Mouse (Mus musculus): ENCODE measurements around the gene Celf3. TPM values are rescaled to one million over a fixed set of nuclear protein-coding genes. Genes with fewer than 3 reads are reported as not detected.
A peak's percentile ranks its signal among the peaks of the same experiment; 100 is the strongest.

Gene Celf3
- total and polyA plus RNA-seq, 3 experiments = 0.23 to 0.31 TPM; not detected in 1

DNA sequence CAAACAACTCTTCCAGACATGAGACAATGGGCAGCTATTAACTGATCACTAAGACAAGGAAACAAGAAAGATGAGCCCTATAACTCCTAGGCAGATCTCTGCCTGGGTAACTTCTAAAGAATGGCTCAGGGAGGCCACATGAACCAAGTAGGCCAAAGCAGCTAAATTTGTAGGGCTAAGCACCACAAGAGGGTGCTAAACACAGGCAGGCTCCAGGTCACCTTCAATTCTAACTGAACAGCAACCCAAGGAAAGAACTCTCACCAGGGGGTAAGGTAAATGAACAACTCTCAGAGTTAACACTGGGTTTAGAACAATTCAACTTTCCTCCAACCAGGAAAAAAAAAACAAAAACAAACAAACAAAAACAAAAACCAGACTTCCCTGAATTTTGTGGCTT, 55.9 kb downstream of the Celf3 start:
- H3K27me3 ChIP-seq (ENCODE audit: control insufficient read depth in 1 of 2, insufficient read depth in 2 of 2, low read length in 2 of 2) = no peaks in the 10 kb centered on the region

DNA sequence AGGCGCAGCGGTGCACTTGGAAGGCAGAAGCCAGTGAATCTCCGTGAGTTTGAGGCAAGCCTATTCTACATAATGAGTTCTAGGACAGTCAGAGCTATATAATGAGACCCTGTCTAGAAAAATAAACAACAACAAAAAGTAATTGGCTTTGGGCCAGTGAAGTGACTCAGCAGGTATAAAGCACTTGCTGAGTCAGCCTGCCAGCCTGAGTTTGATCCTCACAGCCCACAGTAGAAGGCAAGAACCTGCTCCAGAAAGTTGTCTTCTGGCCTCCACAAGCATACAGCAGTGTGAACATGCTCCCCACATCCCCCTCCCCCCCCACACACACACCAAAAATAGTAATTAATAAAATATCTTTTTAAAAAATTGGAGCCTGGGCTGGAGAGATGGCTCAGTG, 59.1 kb downstream of the Celf3 start:
- Histone ChIP-seq H3K4me3 (ENCODE audit: control insufficient read depth in 1 of 2, insufficient read depth in 1 of 2, low read depth in 2 of 2, low read length in 2 of 2) (no peak overlapping the region), H3K79me2 (ENCODE audit: control insufficient read depth, insufficient read depth, low read length, poor library complexity) (0 out of 2 replicates have a peak, but pooled peaks cover 1% of the 10 kb centered on the region), H3K36me3 (ENCODE audit: control insufficient read depth in 1 of 2, insufficient read depth in 2 of 2, low read length in 2 of 2) (peaks cover 11 to 18% of the 10 kb centered on the region in 2 experiments), H3K9me3 (replicated peaks; ENCODE audit: insufficient read depth, low read length) (no peaks in the 10 kb centered on the region), H3K27ac (ENCODE audit: control insufficient read depth, low read depth, low read length) (no peak overlapping the region), H3K4me1 (ENCODE audit: control insufficient read depth in 1 of 2, insufficient read depth in 2 of 2, low read length in 2 of 2) (peaks cover 0 to 3% of the 10 kb centered on the region in 2 experiments; a peak in 1 of 4 replicates), H3K27me3 (ENCODE audit: control insufficient read depth in 1 of 2, insufficient read depth in 2 of 2, low read length in 2 of 2) (no peaks in the 10 kb centered on the region), H3K9ac (ENCODE audit: control insufficient read depth, low read depth, low read length, poor library complexity, severe bottlenecking) (no peak overlapping the region)
- DNase-seq (ENCODE audit: low read depth, low spot score) = peak; percentile 83
- peak; percentile 86 for TF ChIP-seq GABPA (IDR thresholded peaks at IDR 0.05; ENCODE audit: low read depth, low read length)
- TF ChIP-seq ETS1 (IDR thresholded peaks at IDR 0.05; ENCODE audit: low read depth, low read length) = peak; percentile 53
- no peak for TF ChIP-seq JUND (IDR thresholded peaks at IDR 0.05; ENCODE audit: low read depth, low read length)
- TF ChIP-seq MAFK (IDR thresholded peaks at IDR 0.05; ENCODE audit: borderline replicate concordance, low read depth, low read length) = peak; percentile 88
- peak; percentile 31 to 43; a peak in 1 of 4 replicates for TF ChIP-seq EP300 (IDR thresholded peaks at IDR 0.05; ENCODE audit: low read depth in 1 of 2, low read length in 2 of 2)
- TF ChIP-seq ZNF384 (IDR thresholded peaks at IDR 0.05; ENCODE audit: low read depth, low read length) = 0 out of 2 replicates have a peak, but pooled peaks have one; percentile 6
- no peak for TF ChIP-seq HCFC1 (IDR thresholded peaks at IDR 0.05; ENCODE audit: low read depth, low read length)

More for the DNA sequence above, 55.9 kb downstream of the Celf3 start:
- DNase-seq (ENCODE audit: low read depth, low spot score) = peak; percentile 65
- H3K4me1 ChIP-seq (ENCODE audit: control insufficient read depth in 1 of 2, insufficient read depth in 2 of 2, low read length in 2 of 2) = peaks cover 0 to 3% of the 10 kb centered on the region in 2 experiments; a peak in 1 of 4 replicates
- TF ChIP-seq BHLHE40 (IDR thresholded peaks at IDR 0.05; ENCODE audit: borderline replicate concordance, low read depth, low read length) (no peak), RAD21 (IDR thresholded peaks at IDR 0.05; ENCODE audit: low read depth, low read length) (peak; percentile 46), CTCF (IDR thresholded peaks at IDR 0.05 in 2 of 3, conservative IDR thresholded peaks at IDR 0.05 in 1 of 3; ENCODE audit: control insufficient read depth in 1 of 3, insufficient read depth in 1 of 3, low read depth in 2 of 3, low read length in 3 of 3, poor library complexity in 1 of 3, severe bottlenecking in 1 of 3) (peak; percentile 57 to 80 (median 61)), MYC (IDR thresholded peaks at IDR 0.05; ENCODE audit: low read depth, low read length) (0 out of 2 replicates have a peak, but pooled peaks have one; percentile 19), SMC3 (IDR thresholded peaks at IDR 0.05; ENCODE audit: low read depth, low read length) (peak; percentile 78), TAL1 (IDR thresholded peaks at IDR 0.05; ENCODE audit: low read length) (no peak)
- H3K9me3 ChIP-seq (replicated peaks; ENCODE audit: insufficient read depth, low read length) = no peaks in the 10 kb centered on the region
- no peak overlapping the region for H3K4me3 ChIP-seq (ENCODE audit: control insufficient read depth in 1 of 2, insufficient read depth in 1 of 2, low read depth in 2 of 2, low read length in 2 of 2)
- no peak overlapping the region for H3K27ac ChIP-seq (ENCODE audit: control insufficient read depth, low read depth, low read length)
- H3K36me3 ChIP-seq (ENCODE audit: control insufficient read depth in 1 of 2, insufficient read depth in 2 of 2, low read length in 2 of 2) = peaks cover 11 to 21% of the 10 kb centered on the region in 2 experiments
- H3K79me2 ChIP-seq (ENCODE audit: control insufficient read depth, insufficient read depth, low read length, poor library complexity) = peaks cover 2% of the 10 kb centered on the region; the same call in 1 of the 2 replicates
- no peak overlapping the region for H3K9ac ChIP-seq (ENCODE audit: control insufficient read depth, low read depth, low read length, poor library complexity, severe bottlenecking)

Other genes with a start within 250 kb of the Celf3 start
- gene Gm4778, start 214.3 kb upstream of the Celf3 start, total RNA-seq (2012; rRNA removed) = not detected in 2 replicates
- gene Gm4778, start 214.3 kb upstream of the Celf3 start, polyA plus RNA-seq (2012; ENCODE audit: insufficient read depth in 1 of 2, insufficient read length in 2 of 2, low read depth in 1 of 2, low replicate concordance in 2 of 2, missing spikeins in 1 of 2) = not detected
- 0.81 and 0.95 TPM in 2 replicates for gene Them4, start 168.2 kb upstream of the Celf3 start, total RNA-seq (2012; rRNA removed)
- 1 to 10 TPM in 1 of 2 experiments, not detected in 1; 1.4 TPM for gene Them4, start 168.2 kb upstream of the Celf3 start, polyA plus RNA-seq (2012; ENCODE audit: insufficient read depth in 1 of 2, insufficient read length in 2 of 2, low read depth in 1 of 2, low replicate concordance in 2 of 2, missing spikeins in 1 of 2)
- not detected in 2 replicates for gene Them5, start 136.2 kb upstream of the Celf3 start, total RNA-seq (2012; rRNA removed)
- gene Them5, start 136.2 kb upstream of the Celf3 start, polyA plus RNA-seq (2012; ENCODE audit: insufficient read depth in 1 of 2, insufficient read length in 2 of 2, low read depth in 1 of 2, low replicate concordance in 2 of 2, missing spikeins in 1 of 2) = not detected
- not detected in 2 replicates for gene C2cd4d, start 115.9 kb upstream of the Celf3 start, total RNA-seq (2012; rRNA removed)
- not detected for gene C2cd4d, start 115.9 kb upstream of the Celf3 start, polyA plus RNA-seq (2012; ENCODE audit: insufficient read depth in 1 of 2, insufficient read length in 2 of 2, low read depth in 1 of 2, low replicate concordance in 2 of 2, missing spikeins in 1 of 2)
- not detected in 2 replicates for gene Rorc, start 105.5 kb upstream of the Celf3 start, total RNA-seq (2012; rRNA removed)
- gene Rorc, start 105.5 kb upstream of the Celf3 start, polyA plus RNA-seq (2012; ENCODE audit: insufficient read depth in 1 of 2, insufficient read length in 2 of 2, low read depth in 1 of 2, low replicate concordance in 2 of 2, missing spikeins in 1 of 2) = not detected
- gene Lingo4, start 79.8 kb upstream of the Celf3 start, total RNA-seq (2012; rRNA removed) = not detected in 2 replicates
- gene Lingo4, start 79.8 kb upstream of the Celf3 start, polyA plus RNA-seq (2012; ENCODE audit: insufficient read depth in 1 of 2, insufficient read length in 2 of 2, low read depth in 1 of 2, low replicate concordance in 2 of 2, missing spikeins in 1 of 2) = not detected
- not detected in 2 replicates for gene Tdrkh, start 65.0 kb upstream of the Celf3 start, total RNA-seq (2012; rRNA removed)
- gene Tdrkh, start 65.0 kb upstream of the Celf3 start, polyA plus RNA-seq (2012; ENCODE audit: insufficient read depth in 1 of 2, insufficient read length in 2 of 2, low read depth in 1 of 2, low replicate concordance in 2 of 2, missing spikeins in 1 of 2) = not detected
- 208 and 215 TPM in 2 replicates for gene Mrpl9, start 35.0 kb upstream of the Celf3 start, total RNA-seq (2012; rRNA removed)
- gene Mrpl9, start 35.0 kb upstream of the Celf3 start, polyA plus RNA-seq (2012; ENCODE audit: insufficient read depth in 1 of 2, insufficient read length in 2 of 2, low read depth in 1 of 2, low replicate concordance in 2 of 2, missing spikeins in 1 of 2) = 100 to 1,000 TPM in 1 of 2 experiments, not detected in 1; 191 TPM
- gene Oaz3, start 34.4 kb upstream of the Celf3 start, total RNA-seq (2012; rRNA removed) = 0.59 and 0.89 TPM in 2 replicates
- under 1 TPM in 1 of 2 experiments, not detected in 1; 0.91 TPM for gene Oaz3, start 34.4 kb upstream of the Celf3 start, polyA plus RNA-seq (2012; ENCODE audit: insufficient read depth in 1 of 2, insufficient read length in 2 of 2, low read depth in 1 of 2, low replicate concordance in 2 of 2, missing spikeins in 1 of 2)
- gene Riiad1, start 2.0 kb downstream of the Celf3 start, total RNA-seq (2012; rRNA removed) = not detected in 2 replicates
- under 1 TPM in 1 of 2 experiments, not detected in 1; 0.64 TPM for gene Riiad1, start 2.0 kb downstream of the Celf3 start, polyA plus RNA-seq (2012; ENCODE audit: insufficient read depth in 1 of 2, insufficient read length in 2 of 2, low read depth in 1 of 2, low replicate concordance in 2 of 2, missing spikeins in 1 of 2)
- 36.9 and 38.5 TPM in 2 replicates for gene Snx27, start 104.4 kb downstream of the Celf3 start, total RNA-seq (2012; rRNA removed)
- gene Snx27, start 104.4 kb downstream of the Celf3 start, polyA plus RNA-seq (2012; ENCODE audit: insufficient read depth in 1 of 2, insufficient read length in 2 of 2, low read depth in 1 of 2, low replicate concordance in 2 of 2, missing spikeins in 1 of 2) = 100 to 1,000 TPM in 1 of 2 experiments, 10 to 100 TPM in 1; 45.4 to 123 TPM
- gene Gm10972, start 164.8 kb downstream of the Celf3 start, total RNA-seq (2012; rRNA removed) = not detected in 2 replicates
- gene Gm10972, start 164.8 kb downstream of the Celf3 start, polyA plus RNA-seq (2012; ENCODE audit: insufficient read depth in 1 of 2, insufficient read length in 2 of 2, low read depth in 1 of 2, low replicate concordance in 2 of 2, missing spikeins in 1 of 2) = not detected
- gene Tuft1, start 180.6 kb downstream of the Celf3 start, total RNA-seq (2012; rRNA removed) = 4.8 and 6.6 TPM in 2 replicates
- gene Tuft1, start 180.6 kb downstream of the Celf3 start, polyA plus RNA-seq (2012; ENCODE audit: insufficient read depth in 1 of 2, insufficient read length in 2 of 2, low read depth in 1 of 2, low replicate concordance in 2 of 2, missing spikeins in 1 of 2) = 10 to 100 TPM in 1 of 2 experiments, not detected in 1; 13.5 TPM
- 35.7 and 60.7 TPM in 2 replicates for gene Selenbp2, start 215.3 kb downstream of the Celf3 start, total RNA-seq (2012; rRNA removed)
- 10 to 100 TPM in 1 of 2 experiments, not detected in 1; 67.0 TPM for gene Selenbp2, start 215.3 kb downstream of the Celf3 start, polyA plus RNA-seq (2012; ENCODE audit: insufficient read depth in 1 of 2, insufficient read length in 2 of 2, low read depth in 1 of 2, low replicate concordance in 2 of 2, missing spikeins in 1 of 2)

Measured in MEL (cell line).